Mouse (Mus musculus): Measurements from ENCODE around the gene Slc38a1. TPM values are rescaled to one million over a fixed set of nuclear protein-coding genes. Genes with fewer than 3 reads are reported as not detected.
"Not testable (repeated sequence)": the region's sequence is repeated elsewhere in the genome, so short reads cannot be mapped to it uniquely, and the experiment has no call there.

Slc38a1 gene
- total RNA-seq, 4 experiments from 2014 or later: 0.45 to 2.5 (median 1.0) TPM

GRCm38 (mm10) chr15:96658275-96658602 is 15.5 kb upstream of the Slc38a1 start:
- no peak for DNase-seq (ENCODE audit: low spot score in 2 of 2)

DNA sequence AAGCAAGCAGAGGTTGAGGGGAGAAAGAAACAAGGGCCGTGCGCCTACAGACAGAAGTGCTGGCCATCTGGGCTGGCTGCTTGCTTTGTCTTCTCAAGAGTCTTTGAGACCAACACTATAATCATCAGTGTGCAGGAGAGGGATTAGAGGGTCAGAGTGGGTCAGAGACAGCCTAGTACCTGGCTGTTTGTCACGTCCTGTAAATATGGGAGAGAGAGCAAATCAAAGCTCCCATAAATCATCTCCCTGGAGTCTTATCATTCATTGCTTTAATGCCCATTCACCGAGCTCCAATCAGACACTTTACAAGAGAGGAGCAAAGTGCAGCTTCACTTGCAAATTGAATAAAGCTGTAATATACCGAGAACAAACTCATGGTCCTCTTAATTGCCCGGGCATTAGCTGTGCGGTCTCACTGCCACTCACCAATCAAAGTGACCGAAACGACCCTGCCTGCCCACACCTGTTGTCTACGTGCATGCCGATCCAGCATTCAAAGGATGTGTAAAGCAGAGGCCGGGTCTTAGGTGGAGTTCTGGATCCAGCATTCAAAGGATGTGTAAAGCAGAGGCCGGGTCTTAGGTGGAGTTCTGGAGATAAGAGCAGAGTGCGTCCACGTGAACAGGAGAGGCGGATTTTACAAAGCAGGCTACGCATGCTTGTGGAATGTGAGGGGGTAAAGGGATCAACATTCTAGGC is 15.0 kb upstream of the Slc38a1 start:
- DNase-seq (ENCODE audit: low spot score in 2 of 2): no peak

GRCm38 (mm10) chr15:96655514-96655913 is 12.8 kb upstream of the Slc38a1 start:
- DNase-seq (ENCODE audit: low spot score in 2 of 2): no peak

DNA sequence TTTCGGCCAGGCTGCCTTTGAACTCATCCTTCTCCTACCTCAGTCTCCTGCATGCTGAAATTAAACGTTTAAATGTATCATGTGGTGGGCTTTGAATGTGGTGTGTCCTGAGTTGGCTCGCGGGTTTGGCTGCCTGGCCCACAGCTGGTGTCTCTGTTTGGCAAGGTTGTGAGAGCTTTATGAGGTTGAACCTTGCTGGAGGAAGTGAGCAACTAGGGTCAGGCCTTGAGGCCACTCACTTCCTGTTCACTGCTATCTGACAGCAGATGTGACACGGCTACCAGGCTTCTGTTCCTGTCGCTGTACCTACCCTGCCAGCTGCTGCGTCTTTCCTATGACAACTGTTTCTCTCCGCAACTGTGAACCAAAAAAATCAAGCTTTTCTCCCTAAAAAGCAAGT is 12.0 kb upstream of the Slc38a1 start:
- DNase-seq (ENCODE audit: low spot score in 2 of 2): no peak

DNA sequence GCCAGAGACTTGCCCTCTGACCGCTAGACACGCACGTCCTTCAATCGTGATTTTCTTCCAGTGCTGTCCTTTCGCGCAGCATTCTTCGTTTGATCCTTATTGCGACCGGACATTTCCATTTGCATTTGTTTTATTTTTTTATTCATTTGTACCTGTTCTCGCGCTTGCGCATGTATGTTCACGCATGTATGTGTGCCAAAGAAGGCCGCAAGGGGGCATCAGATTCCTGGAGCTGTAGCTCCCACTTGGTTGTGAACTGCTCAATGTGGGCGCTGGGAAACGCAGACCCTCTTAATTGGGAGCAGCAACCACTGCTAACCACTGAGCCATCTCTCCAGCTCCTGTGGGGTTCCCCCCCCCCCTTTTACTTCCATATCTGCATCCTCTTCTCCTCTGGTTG is 10.3 kb upstream of the Slc38a1 start:
- no peak for DNase-seq (ENCODE audit: low spot score in 2 of 2)

DNA sequence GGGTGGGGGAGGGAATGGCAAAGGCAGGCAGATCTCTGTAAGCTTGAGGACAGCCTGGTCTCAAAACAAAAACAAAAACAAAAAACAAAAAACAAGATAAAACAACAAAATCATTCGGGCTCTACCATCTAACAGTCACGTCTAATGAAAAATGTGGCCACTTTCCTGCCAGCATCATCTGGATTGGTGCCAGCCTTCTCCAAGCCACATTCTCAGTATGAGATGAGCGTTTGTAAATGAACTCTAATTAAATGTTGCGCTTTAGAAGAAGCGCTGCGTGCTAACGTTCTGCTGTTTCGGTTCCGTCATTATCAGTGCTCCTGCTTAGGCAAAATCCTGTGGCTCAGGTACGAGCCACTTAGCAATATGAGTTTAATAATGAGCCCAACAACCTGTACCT is 9.8 kb upstream of the Slc38a1 start:
- DNase-seq (ENCODE audit: low spot score in 2 of 2): no peak

DNA sequence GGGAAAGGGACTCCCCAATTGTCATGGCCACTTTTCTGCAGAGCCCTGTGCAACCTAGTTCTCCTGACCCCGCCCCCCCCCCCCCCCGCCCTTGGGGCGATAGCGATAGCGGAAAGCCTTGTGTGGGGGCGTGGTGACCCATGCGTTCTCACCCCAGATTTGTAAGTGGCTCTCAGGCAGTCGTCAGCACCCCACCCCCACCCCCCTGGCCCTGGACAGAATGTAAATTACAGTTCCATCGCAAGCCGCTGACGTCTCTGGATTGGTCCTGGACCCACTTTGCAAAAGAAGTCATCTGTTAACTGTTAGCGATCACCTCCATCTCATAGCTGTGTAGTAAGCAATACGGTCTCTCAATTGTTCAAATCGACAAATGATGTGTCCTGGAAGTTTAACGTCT is 4.7 kb upstream of the Slc38a1 start:
- no peak for DNase-seq (ENCODE audit: low spot score in 2 of 2)

- no peak for DNase-seq (ENCODE audit: low spot score in 2 of 2)
Observed at GRCm38 (mm10) chr15:96641821-96642435, 785 bp downstream of the Slc38a1 start.

DNA sequence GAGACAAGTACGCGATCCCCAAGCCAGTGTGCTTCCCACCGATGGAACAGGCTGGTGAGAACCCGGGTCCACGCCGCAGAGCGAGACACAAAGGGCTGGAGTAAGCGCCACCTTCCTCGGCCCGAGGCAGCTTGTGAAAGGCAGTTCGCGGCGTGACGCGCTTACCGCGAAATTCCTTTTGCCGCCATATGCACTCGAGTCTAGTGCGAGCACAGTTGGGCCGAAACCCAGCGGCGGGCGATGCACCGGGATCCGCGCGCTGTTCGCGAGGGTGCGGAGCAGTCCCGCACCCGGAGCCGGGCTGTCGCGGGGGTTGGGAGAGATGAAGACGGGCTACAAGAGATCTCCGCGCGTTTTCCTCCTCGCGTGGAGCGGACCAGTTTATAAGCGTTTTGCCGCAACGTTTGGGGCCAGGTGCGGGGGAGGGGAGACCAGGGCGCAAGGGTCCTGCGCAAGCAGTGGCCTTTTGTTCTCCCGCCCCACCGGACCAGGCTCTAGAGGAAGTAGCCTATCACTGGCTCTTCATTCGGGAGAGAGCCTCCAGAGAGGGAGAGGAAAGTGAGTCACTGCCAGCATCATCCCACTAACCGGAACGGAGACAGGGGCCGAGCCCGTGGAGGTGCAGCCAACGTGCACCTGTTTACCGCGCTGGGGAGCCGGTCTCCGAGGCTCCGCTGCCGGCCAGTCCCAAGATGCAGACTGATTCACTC is 1.4 kb downstream of the Slc38a1 start:
- peak in 1 of 2 experiments; percentile 4 for DNase-seq (ENCODE audit: low spot score in 2 of 2)

GRCm38 (mm10) chr15:96640291-96640985 is 2.3 kb downstream of the Slc38a1 start:
- no peak for DNase-seq (ENCODE audit: low spot score in 2 of 2)

DNA sequence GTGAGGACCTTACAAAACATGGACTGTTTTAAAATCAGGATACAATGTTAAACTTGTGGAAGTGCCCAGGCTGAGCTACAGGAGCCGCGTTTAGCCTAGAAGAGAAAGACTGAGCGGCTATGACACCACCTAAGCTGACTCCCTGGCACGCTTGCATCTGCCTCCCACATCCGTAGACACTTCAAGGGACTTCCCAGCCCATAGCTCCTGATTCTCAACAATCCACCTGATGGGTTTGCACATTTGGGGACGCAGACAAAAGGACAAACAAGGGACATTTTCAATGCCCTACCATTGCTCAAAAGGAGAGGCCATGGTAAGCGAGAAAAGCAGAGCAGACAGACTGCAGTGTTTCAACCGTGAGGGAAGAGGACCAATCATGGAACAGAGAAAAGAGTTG is 3.1 kb downstream of the Slc38a1 start:
- DNase-seq (ENCODE audit: low spot score in 2 of 2): no peak

DNA sequence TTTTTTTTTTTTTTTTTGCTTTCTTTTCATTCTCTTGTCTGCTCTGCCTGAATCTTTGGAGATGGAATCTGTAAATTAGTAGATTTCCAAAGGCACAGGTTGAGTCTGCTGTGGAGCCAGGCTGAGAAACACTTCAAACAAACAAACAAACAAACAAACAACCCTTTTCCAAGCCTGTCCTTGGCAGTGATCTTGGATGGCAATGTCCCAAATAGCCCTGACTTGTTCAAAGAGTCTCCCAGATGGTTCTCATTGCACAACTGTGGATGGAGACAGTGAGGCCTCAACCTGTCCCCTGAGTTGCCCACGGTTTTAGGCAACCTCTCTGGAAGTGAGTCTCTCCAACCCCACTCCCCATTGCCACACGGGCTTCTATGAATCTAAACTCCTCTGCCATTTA is 4.1 kb downstream of the Slc38a1 start:
- no peak for DNase-seq (ENCODE audit: low spot score in 2 of 2)

DNA sequence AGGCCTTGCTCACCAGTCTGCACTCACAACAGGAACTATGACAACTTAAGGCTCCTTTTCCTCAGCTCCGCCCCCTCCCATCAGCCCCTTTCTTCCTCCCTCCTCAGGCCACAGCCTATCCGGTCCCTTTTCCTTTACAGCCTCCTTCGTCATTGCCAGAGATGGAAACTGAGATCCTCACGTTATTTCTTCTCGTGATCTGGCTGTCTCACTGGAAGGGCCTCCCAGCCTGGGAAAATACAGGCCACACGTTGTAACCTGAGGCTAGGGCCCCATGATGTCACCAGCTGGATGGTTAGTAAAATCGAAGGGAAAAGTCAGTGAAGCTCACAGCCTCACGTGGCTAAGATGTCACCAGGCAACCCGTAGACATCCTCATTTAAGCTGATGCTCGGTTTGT is 4.5 kb downstream of the Slc38a1 start:
- DNase-seq (ENCODE audit: low spot score in 2 of 2): no peak

DNA sequence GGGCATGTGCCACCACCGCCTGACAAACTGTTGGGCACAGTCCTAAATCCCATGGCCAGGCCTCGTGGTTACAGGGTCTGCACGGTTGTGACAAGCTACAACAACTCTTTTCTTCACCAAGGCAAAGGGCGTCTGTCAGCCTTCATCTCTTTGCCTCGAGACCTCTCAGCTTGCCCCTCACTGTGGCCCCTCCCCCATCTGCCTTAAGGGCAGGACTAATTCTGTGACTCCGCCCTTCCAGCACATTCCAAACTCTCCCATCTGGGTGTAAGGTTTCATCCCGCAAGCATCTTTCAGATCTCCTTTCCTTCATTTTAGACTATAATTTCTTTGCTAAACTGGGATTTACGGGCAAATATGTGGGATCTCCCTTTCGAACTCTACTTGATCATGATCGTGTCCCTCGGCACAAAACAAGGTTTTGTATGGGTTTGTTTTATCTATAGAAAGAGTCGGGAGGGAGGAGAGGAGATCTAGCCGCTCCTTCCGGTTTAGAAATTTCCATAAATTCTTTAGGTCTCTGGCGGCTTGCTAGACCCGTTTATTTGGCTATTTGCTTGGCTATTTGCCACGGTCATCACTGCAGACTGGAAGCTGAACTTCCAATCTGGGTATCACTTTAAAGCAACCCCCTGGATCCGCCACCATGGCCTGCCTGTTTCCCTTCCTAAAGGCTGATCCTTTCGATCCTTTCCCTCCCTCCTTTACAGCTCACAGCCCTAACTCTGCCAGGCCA is 7.9 kb downstream of the Slc38a1 start:
- DNase-seq (ENCODE audit: low spot score in 2 of 2): no peak

DNA sequence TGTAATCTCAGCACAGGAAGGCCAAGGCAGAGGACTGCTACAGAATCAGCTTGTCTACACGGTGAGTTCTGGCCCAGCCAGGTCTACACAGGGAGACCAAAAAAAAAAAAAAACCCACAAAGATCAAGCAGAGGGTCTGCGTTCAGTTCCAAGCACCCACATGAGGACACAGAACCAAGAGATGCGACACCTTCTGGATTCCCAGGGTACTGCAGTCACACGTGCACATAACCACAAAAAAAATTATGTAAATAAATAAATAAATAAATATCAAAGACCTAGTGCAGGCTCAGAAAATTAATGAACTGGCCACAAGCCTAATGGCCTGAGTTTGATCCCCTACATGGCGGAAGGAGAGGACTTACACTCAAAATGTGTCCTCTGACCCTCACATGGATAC is 10.5 kb downstream of the Slc38a1 start:
- no peak for DNase-seq (ENCODE audit: low spot score in 2 of 2)

- no peak for DNase-seq (ENCODE audit: low spot score in 2 of 2)
Observed at GRCm38 (mm10) chr15:96631107-96631718, 11.5 kb downstream of the Slc38a1 start.

GRCm38 (mm10) chr15:96628256-96628655 is 14.5 kb downstream of the Slc38a1 start:
- DNase-seq (ENCODE audit: low spot score in 2 of 2): no peak

DNA sequence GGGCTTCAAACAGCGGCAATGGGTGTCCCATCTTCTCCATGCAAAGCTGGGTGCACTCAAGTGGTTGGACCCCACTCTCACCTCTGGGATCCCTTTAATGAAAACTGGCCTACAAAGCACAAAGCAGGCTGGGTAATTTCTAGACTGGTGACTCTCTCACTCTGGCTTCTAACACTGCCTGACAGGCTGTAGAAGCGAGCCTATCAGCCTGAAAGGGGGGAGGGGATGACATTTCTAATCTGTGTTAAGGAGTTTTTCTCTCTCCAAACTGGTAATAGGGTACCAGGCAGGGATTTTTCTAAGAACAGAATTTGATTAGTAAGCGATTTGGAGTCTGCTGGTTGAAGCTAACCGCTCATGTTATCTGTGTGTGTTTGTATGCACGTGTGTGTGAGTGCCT is 15.8 kb downstream of the Slc38a1 start:
- DNase-seq (ENCODE audit: low spot score in 2 of 2): no peak

GRCm38 (mm10) chr15:96625012-96625411 is 17.7 kb downstream of the Slc38a1 start:
- DNase-seq (ENCODE audit: low spot score in 2 of 2): not testable (repeated sequence)

DNA sequence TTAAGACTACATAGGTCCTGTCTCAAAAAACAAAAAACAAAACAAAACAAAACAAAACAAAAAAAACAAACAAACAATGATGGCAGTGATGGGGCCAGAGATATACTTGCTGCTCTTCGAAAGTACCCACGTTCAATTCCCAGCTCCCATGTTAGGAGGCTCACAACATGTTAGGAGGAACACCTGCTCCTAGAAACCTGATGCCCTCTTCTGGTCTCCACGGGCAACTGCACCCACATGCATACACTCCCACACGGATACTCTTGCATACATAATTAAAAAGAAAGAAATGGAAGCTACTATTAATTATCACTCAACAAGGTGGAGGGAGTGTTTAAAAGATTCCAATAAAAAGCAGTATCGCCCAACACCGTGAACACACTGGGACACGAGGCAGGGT is 20.3 kb downstream of the Slc38a1 start:
- DNase-seq (ENCODE audit: low spot score in 2 of 2): no peak

- no peak for DNase-seq (ENCODE audit: low spot score in 2 of 2)
Observed at GRCm38 (mm10) chr15:96621686-96622085, 21.0 kb downstream of the Slc38a1 start.
